Mouse (Mus musculus): ENCODE measurements at regions not wholly inside any gene's neighbourhood (a gene's known extent, or its start where the extent isn't known, plus 50 kb on each side); places are given as distances from the start of the nearest gene placed in this dataset.
"Not testable (repeated sequence)": the region's sequence is repeated elsewhere in the genome, so short reads cannot be mapped to it uniquely, and the experiment has no call there.

DNA sequence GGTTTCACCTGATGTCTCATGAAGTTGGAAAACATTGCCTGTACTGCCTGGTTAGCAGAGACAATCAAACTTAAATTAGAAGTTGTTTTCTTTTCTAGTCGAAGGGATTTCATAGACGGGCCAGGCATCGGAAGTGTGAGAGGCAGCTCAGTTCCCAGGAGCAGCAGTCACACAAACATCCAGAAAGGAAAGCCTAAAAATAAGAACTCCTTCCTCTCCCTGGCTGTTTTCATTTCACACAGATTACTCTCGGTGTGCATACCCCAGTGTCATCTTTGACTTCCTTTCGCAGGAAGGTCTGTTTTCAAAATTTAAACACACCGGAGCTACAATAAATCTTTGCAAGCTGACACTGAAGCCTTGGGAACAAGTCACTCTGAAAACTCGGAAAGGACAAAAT is 818.7 kb downstream of the Diaph3 start:
- DNase-seq (ENCODE audit: low read depth, low spot score) = no peak

DNA sequence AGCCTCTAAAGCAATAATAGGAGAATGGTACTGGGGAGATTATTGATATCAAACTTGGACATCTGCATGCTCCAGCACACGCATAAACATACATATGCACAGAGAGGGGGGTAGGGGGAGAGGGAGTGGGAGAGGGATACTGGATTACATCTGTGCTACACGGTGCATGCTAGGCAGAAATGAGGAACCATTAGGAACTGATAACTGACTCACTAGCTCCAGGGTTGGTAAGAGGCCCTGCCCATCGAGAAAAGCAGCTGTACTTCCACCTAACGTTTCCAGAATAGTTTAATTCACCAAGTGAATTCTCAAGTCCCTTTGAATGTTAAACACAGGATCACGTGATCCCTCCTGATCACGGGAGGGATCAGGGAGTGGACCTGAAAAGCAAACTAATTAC is 825.1 kb downstream of the Diaph3 start:
- DNase-seq (ENCODE audit: low read depth, low spot score) = no peak

DNA sequence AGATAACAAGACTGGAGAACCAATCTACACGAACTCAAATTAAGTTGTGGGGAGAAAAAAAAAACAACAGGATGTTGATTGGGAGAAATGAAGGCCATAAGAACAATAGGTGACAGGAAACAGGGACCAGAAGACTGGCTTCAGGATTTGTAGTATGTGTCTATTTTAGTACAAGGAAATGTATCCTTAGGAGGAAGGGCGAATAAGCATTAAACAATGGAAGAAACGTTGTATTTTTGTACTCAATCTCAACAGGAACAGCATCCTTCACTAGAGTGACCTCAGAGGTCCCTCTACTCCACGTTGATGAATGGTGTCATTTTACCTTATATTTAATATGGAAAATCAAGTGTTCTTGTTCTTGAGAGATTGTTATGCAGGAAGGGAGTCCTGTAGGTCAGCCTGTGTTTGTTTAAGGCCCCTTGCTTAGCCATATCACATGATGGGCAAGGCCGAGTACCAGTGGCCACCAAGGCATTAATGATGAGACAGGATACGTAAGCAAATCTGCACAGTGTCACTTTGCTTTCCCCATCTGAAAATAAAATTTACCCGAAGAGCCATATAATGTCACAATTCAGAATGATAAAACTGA is 832.0 kb downstream of the Diaph3 start:
- DNase-seq (ENCODE audit: low read depth, low spot score) = no peak

DNA sequence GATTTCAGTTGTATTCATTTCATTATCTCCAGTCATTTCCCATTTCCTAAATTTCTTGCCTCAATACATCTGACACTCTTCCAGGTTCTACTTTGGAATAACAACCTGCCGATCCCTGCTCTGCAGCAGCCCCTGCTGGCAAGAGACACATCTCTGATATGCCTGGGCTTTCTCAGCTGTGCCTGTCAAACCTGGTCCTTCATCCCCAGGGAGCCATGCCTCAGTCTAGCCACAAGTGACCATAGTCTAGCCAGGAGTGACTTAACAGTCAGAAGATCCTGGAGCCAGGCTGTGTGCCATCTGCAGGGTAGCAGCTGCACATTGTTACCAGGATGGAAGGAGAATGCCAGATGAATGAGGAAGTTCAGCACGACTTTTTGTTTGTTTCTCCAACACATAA is 833.2 kb downstream of the Diaph3 start:
- peak; percentile 32 for DNase-seq (ENCODE audit: low read depth, low spot score)

DNA sequence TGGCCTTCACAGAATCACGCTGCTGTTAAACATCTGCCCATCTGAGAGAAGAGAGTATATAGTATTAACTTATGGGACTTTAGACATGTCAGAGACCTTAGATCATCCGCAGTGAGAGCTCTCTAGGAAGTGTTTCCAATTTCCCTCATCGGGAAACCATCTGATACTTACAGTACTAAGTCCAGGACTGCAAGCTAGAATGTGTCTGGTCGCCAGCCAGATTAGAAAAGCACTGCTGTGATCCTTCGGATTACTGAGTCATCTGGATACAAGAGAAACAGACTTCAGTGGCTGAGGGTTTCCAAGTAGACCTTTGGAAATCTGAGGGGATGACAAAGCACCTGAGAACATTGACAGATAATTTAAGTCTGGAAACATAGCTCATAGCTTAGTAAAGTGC is 839.4 kb downstream of the Diaph3 start:
- DNase-seq (ENCODE audit: low read depth, low spot score) = no peak

DNA sequence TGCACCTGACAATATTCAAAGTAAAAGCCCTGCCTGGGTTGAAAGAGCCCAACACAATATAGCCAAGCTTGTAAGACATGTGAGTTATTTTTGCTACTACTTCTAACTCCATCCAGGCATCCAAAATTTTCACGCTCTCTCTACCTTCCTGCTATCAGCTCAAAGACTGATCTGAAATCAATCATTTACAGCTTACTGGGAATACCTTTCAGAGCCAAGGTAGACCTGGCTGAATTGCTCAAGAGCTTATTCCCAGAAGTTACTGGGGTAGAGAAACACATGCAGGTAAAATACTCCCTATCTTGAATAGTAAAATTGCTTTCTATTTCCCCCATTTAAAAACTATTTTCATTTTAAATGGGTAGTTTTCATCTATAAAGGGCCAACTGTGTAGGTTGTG is 840.2 kb downstream of the Diaph3 start:
- no peak for DNase-seq (ENCODE audit: low read depth, low spot score)

DNA sequence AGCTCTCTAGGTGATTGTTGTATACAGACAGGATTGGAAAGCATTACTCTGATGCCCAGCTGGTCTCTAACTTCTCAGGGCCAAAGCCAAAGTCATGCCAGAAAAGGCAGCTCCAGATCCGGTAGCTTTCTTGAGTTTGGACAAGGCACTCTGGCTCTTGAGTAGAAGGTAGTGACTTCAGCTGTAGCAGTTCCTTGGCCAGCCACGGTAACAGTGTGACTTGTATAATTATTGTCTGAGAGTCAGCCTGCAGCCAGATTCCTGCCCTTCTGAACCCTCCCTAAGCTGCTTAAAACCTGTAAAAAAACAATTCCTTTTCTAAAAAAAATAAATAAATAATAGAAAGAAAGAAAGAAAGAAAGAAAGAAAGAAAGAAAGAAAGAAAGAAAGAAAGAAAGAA is 843.0 kb downstream of the Diaph3 start:
- no peak for DNase-seq (ENCODE audit: low read depth, low spot score)

DNA sequence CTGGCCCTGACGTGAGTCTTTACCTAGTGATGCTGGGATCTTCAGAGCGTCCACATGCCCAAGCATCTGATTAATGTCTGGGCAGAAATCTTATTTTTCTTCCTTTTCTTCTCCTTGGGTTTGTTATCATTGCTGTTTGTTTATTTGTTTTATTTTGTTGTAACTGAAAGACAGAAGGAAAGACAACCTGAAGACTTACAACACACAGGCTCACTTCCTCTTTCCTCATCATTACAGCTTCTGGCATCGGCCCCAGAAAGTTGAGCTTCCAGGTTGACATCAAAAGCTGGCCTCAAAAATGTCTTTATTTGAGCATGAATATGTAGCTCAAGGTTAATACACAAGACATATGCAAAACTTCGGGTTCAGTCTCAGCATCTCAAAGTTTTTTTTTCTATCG is 846.4 kb downstream of the Diaph3 start:
- DNase-seq (ENCODE audit: low read depth, low spot score) = not testable (repeated sequence)

DNA sequence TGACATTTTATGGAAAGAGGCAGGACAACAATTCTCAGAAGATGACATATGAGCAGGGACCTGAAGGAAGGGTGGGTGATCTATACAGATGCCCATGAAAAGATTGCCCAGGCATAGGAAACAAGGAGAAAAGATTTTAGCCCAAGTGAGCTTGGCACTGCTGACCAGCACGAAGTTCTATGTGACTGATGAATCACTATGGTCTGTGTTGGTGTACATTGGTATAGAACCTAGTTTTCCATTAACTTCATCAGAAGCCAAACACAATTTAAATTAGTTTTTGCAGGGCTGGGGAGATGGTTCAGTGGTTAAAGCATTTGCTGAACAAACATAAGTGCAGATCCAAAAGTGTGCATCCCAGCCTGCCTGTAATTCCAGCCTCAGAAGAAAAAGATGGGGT is 847.2 kb downstream of the Diaph3 start:
- DNase-seq (ENCODE audit: low read depth, low spot score) = no peak

DNA sequence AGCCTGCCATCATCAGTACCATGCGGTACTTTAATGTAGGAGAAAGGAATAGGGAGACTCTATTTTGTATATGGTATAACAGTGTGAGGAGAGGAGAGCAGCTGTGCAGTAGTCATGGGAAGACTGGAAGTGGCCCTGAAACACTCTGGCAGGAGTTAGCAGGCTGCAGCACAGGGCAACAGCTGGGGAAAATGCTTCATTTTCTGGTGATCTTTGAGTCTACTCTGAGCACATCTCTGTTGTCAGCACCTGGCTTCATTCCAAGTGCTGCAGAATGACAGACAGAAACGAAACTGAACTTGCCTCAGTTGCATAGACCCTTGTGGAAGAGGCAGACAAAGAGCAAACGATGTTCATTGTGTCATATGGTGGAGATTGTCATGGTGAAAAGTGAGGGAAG is 847.7 kb downstream of the Diaph3 start:
- no peak for DNase-seq (ENCODE audit: low read depth, low spot score)

DNA sequence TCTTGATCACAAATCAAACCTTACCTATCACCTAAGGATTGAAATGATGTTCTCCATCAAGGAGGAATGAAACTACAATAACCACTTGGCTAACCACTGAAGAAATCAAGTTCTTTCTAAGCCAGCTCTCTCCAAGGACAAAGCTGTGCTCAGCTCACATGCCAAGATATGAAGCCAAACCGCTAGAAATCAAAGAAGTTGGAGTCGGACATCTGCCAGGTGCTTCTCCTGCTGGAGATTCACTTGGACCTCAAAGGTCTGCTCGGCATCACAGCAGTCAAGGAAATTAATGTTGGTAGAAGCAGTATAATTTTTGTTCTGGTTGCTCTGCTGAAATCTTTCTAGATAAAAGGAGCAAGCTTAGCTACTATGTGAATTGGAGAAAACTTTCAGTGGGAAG is 850.5 kb downstream of the Diaph3 start:
- DNase-seq (ENCODE audit: low read depth, low spot score) = no peak

DNA sequence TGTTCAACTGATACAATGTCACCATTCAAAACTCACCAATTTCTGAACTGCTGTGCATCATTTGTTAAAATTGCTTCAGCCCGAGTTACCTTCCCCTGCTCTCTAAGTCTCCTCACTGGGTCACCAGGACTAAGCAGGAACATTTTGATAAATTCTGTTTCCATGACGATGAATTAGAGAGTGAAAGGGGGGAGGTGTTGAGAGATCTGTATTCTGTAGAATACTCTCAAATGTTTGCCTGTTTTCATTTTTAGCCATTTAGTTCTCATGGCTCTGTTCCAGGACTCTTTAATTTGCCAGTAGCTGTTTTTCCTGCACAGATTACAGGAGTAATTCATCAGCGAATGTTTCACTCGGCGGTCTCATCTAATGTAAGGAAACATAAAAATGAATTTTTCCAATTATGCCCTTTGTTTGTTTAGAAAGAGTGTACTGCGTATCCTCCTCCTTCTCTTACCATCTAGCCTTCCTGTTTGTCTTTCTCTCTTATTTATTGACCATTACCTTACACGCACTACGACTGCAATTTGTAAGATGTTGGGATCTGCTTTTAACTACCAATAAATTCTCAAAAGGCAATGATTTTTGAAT is 879.3 kb downstream of the Diaph3 start:
- DNase-seq (ENCODE audit: low read depth, low spot score) = peak; percentile 10

DNA sequence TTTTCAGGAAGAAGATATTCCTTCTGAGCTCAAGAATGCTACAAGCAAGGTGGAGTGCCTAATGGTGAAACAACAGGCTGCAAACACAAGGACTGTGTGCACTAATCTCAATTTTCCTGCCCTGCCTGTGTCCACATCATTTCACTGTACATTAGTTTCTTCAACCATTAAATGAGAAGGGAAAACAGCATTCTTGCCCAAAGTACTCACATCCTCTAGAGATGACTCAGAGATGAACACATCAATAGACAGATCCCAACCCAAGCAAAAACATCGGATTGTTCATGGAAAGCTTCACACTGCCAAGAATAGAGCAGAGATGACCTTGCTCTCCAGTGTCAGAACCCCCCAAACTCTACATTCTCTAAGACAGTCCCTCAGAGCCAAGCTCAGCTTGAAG is 886.8 kb downstream of the Diaph3 start:
- DNase-seq (ENCODE audit: low read depth, low spot score) = no peak

DNA sequence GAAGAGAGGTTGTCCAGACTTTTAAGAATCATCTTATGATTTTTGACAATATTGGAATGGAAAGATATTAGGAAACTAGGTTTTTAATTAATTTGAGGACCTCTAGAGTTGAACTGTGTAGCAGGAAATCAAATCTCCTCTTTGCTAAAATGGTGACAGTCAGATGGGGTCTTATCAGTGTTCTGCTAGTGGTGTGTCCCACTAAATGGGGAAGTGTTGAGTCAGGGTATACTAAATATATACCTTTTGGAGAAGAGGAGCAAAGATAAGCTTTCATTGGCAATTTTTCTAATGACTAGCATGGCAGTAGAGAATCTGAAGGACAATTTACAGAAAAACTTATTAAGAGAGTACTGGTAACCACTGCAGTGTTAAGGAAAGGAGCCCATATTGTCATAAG is 889.4 kb downstream of the Diaph3 start:
- DNase-seq (ENCODE audit: low read depth, low spot score) = no peak

DNA sequence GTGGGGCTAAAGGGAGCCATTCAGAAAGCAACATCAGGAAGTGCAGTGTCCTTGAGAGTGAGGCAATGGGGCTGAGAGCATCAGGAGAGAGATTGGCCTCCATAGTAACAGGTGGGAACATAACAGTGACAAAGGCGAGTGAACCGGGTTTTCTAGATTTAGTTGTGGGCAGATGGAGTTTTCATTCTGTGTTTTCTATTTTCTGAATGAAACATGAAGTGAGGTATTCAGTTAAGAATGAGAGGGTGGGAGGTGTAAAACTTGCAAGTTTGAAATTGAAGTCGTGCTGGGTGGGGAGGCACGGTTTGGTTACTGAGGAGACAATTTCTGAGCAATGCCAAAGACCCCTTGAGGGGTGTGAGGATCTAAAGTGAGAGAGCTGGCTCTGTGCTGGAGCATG is 893.3 kb downstream of the Diaph3 start:
- DNase-seq (ENCODE audit: low read depth, low spot score) = no peak

DNA sequence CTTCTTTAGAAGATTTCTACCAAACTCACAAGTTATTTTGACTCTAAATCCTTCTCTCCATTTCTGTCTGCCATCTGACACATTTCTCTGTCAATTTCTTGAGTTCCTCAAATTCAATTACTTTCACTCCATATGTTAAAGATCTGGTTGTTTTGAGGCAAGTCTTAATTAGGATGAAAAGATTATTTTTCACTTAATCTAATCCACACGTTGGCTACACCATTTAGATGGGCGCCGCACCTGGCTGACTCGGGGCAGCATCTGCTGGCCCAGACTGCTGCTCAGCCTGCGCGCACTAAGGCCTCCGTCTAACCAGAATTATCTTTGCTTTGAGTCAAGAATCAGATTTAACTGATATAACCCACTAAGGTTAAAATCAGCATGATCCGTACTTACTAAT is 894.3 kb downstream of the Diaph3 start:
- no peak for DNase-seq (ENCODE audit: low read depth, low spot score)

DNA sequence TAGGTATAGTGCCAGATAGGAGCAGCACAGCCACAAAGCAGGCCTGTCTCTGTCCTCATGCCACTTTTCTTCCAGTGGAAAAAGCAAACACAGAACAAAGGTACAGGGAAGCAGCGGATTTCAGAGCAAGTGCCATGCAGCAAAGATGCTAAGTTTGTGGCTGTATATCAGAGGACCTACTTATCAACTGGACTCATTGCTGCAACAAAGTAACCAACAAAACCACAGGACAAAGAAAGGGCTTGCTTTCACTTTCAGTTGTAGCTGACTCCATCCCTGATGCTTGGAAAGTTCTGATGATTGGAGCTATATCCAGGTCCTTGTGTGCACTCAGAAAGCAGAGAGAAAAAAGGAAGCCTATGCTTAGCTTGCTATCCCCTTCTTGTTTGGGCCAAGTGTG is 897.4 kb downstream of the Diaph3 start:
- DNase-seq (ENCODE audit: low read depth, low spot score) = no peak

DNA sequence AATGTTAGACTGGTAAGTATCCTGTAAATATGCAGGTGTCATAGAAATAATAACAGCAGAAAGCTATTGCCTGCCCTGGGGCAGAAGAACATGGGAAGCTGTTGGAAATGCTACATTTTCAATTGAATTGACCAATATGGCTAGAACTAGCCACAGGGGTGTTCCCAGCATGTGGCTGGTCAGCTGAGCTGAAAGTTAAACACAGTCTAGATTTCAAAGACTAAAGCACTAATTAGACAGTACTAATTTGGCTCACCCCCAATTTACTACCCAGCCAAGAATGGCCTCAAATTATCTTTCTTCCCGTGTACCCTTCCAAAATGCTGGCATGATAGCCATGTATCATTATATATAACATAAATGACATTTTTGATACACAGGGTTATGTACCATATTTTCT is 898.2 kb downstream of the Diaph3 start:
- DNase-seq (ENCODE audit: low read depth, low spot score) = no peak

DNA sequence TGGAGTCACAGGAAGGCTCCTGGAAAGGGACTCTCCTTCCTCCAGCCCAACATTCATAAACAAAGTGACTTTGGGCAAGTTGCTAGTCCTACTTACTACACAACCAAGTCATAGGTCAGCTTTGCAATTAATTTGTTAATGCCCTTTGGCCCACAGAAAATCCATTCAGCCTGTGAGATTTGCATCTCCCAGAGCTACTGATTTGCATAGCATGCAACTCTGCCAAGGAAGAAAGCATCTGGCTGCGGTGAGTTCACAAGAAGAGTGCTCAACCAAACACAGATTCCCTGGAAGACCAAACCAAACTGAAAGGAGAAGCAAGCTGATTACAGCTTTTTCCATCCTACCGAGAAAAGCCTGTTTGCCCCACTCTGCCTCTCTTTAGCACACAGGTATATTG is 901.9 kb downstream of the Diaph3 start:
- no peak for DNase-seq (ENCODE audit: low read depth, low spot score)

DNA sequence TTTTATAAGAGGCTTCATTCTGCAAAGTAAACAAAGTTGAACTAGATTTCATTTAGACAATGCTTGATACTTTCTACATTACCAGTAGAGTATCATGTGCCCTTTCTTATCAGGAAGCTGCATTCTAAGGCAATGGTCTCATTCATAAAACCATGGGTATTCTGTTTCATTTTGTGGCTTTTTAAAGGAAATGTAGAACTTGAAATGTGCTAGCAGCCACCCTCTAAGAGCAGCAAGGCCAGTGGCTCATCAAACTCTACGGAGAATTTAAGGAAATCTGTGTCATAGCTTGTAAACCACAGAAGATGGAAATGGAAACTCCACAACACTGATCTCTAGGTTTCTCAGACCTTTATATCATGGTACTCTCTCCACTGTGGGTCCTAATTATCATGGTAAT is 907.7 kb downstream of the Diaph3 start:
- DNase-seq (ENCODE audit: low read depth, low spot score) = no peak

DNA sequence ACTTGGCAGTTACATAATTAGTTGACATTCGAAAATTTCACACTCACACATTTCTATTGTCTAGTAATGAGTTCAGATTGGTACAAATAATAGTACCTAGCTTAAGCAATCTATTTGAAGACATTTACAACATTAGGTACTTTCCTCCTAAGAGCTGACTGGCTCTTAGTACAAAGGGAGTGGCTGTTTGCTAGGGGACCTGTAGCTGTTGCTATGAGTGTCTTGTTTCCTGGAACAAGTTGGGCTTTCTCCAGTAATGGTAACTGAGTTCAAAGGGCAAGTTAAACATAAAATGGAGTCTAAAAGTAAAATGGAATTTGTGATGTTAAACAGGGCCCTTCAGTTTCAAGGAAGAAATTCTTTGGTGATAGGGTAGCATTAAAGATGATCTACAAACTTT is 910.4 kb downstream of the Diaph3 start:
- no peak for DNase-seq (ENCODE audit: low read depth, low spot score)

DNA sequence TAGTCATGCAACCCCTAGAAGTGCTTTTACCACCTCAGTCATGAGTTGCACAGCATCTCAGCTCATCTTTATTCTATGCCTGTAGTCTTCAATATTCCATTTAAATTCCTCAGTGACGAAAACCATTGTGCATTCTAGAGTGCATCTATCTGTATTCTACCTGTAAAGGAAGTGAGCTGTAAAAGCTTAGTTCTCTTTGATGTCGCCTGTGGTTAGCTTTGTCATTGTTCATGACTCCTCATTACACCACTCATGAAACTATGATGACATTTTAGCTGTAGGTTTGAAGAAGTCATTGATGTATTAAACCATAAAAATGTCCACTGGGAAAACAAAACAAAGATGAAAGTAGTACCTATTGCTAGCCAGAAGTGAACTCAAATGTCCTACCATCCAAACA is 911.3 kb downstream of the Diaph3 start:
- no peak for DNase-seq (ENCODE audit: low read depth, low spot score)

DNA sequence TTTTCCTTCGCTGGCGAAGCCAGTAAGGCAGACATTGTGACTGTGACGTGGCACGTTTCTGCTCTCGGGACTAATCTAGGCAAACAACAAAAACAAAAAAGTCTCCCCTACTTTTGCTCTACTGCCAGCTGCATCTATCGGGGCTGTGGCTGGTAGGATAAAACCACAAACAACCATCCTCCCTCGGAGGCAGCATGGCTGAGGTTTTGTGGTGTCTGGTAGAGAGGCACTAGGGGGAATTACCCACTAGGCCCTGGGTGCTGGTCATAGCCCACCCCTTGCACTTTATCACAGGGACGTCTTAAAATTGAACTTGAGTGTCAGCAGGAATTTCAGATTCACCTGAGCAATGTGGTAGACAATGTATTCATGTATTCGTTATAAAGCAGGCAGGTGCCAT is 925.3 kb downstream of the Diaph3 start:
- no peak for DNase-seq (ENCODE audit: low read depth, low spot score)

DNA sequence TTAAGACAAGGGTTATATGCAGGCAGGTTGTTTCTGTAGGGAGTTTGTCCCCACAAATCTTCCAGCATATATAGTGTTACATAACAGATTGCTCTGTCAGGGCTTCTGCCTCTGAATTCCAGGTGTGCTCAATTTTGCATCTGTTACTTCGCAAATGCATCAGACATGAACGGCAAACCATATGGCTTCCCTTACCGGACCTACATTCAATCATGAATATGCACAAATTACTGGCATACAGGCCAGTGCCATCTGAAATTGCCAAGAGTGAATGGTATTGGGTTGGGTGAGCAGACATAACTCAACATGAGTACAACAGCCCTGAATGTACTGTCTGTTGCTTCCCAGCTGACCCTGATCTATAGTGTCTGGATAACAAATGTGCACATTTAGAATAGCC is 929.4 kb downstream of the Diaph3 start:
- no peak for DNase-seq (ENCODE audit: low read depth, low spot score)
